Mouse (Mus musculus): ENCODE results near the gene Acot7.

DNA sequence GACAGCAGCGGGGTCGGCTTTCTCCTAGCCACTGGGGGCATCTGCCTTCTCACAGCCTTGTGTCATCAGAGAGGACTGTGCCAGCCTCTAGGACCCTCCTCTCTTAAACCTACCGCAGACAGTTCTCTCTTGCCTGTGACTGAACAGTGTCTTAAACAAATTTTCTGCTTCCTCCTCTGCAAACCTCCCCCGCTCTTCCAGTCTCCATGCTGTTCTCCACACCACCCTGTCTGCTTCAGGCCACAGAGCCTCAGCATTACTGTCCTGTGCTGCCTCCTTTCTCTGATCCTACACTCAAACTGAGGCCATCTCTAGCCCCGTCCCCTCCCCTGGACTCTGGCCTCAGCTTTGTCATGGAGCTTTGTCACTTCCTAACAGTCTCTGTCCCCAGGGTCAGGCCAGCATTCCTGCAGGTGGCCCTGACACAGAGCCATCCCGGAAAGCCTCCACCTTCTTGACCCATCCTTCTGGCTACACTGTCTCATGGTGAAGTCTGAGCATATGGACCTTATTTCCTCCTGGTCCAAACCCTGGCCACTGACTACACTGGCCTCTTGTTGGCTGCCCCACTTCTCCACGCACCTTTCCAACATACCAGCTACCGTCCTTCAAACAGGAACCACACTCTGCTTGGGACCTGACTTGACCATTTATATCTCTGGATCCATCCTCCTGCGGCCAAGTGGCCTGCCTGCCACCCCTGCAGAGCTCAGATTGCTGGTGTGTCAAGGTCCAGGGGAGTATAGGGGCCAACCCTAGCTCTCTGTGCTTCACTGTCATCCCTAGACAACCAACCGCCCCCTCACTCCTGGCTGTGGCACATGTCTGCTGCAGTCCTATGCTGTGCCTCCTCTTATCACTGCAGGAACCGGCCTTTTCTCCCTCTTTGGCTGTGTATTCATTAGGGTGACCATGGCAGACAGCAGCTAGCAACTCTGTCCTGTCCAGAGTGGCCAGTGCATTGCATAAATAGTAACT lies 66.9 kb downstream of the Acot7 start:
- no peak for TF ChIP-seq CTCF (IDR thresholded peaks at IDR 0.05)
- TF ChIP-seq EP300 (IDR thresholded peaks at IDR 0.05): no peak
